Mouse (Mus musculus): ENCODE results near the gene B9d1.

Gene B9d1

GRCm38 (mm10) chr11:61540642-61541041, 35.7 kb downstream of the B9d1 start:
- DNase-seq (ENCODE audit: low spot score in 2 of 2) = no peak

- no peak for DNase-seq (ENCODE audit: low spot score in 2 of 2)
Observed at GRCm38 (mm10) chr11:61541106-61541505, 36.2 kb downstream of the B9d1 start.

GRCm38 (mm10) chr11:61545586-61545985, 40.6 kb downstream of the B9d1 start:
- no peak for DNase-seq (ENCODE audit: low spot score in 2 of 2)

- no peak for DNase-seq (ENCODE audit: low spot score in 2 of 2)
Observed at GRCm38 (mm10) chr11:61546452-61546851, 41.5 kb downstream of the B9d1 start.

GRCm38 (mm10) chr11:61547710-61548109, 42.8 kb downstream of the B9d1 start:
- no peak for DNase-seq (ENCODE audit: low spot score in 2 of 2)

GRCm38 (mm10) chr11:61550631-61551030, 45.7 kb downstream of the B9d1 start:
- DNase-seq (ENCODE audit: low spot score in 2 of 2) = no peak

GRCm38 (mm10) chr11:61553015-61553754, 48.2 kb downstream of the B9d1 start:
- no peak for DNase-seq (ENCODE audit: low spot score in 2 of 2)

GRCm38 (mm10) chr11:61559572-61559971, 54.6 kb downstream of the B9d1 start:
- DNase-seq (ENCODE audit: low spot score in 2 of 2) = no peak

GRCm38 (mm10) chr11:61562421-61562820, 57.5 kb downstream of the B9d1 start:
- DNase-seq (ENCODE audit: low spot score in 2 of 2) = no peak
